Mouse (Mus musculus): ENCODE data around the gene Rab40c.

Rab40c gene

DNA sequence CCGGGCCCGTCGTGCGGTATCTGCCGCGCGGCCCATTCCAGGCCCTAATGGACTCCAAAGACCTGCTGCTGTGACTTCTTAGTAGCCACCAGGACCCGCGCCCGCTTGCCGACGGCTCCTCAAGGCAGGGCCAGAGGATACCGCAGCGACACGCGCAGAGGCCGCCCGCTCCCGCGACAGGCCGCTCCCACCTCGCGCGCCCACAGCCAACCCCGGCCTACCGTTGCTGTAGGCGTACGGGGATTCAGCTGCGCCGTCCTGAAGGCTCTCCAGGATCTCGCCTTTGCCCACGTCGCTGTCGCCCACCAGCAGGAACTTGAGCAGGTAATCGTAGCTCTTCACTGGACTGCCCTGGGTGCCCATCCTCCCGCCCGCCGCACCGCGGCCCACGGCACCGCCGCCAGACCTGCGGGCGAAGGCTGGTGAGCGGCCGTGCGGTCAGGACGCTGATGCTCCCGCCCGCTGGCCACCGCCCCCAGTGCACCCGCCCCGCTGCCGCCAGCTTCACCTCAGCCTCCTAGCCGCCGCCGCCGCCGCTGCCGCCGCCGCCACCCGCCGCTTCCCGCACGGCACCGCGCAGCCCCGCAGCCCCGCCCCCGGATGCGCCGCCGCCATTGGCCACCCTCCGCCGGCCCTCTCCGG lies at the start of gene Rab40c:
TSS of gene Rab40c (minus strand) at position 584 of the 642 bp plus-strand sequence.
- POLR2A ChIA-PET: interaction anchor here in 3 of 4 experiments (0.5 to 2.0 kb wide), 16 partner anchors 9 to 120 kb away, joined by 3 to 16 read pairs (median 3); partner anchors contain the start of genes Stub1 (in 2 of the 3) and Mcrip2 (in 1 of the 3)
- CTCF ChIA-PET: interaction anchor here in 3 of 4 experiments (0.6 to 1.2 kb wide), 3 partner anchors 57 to 751 kb away, joined by 3 to 5 read pairs (median 3); partner anchors contain the start of gene Decr2 (in 1 of the 3)

DNA sequence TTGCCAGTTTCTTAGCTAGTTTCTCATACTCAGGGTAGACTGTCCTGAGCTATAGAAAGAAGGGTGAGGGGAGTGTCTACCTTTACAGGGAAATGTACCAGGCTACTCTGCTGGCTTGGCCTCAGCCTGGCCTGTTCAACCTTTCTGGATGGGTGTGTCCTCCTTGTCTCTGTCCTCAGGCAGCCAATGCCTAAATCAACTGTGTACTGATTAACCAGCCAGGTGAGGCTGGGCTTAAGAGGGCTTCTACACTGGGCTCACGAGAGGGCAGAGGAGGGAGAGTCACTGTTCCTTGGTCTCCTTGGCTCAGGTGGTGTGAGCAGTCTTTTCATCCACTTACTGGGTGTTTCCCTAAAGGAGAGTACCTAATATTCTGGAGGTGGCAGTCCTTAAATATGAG lies 48.6 kb upstream of the Rab40c start:
- CTCF ChIA-PET: interaction anchor here in 1 of 4 experiments (0.5 kb wide), 1 partner anchor 73 kb away, joined by 4 read pairs; no protein-coding TSS in a partner anchor
- POLR2A ChIA-PET: interaction anchor here in 1 of 4 experiments (0.8 to 1.9 kb wide), 2 partner anchors 13 to 17 kb away, joined by 4 to 7 read pairs; no protein-coding TSS in a partner anchor

DNA sequence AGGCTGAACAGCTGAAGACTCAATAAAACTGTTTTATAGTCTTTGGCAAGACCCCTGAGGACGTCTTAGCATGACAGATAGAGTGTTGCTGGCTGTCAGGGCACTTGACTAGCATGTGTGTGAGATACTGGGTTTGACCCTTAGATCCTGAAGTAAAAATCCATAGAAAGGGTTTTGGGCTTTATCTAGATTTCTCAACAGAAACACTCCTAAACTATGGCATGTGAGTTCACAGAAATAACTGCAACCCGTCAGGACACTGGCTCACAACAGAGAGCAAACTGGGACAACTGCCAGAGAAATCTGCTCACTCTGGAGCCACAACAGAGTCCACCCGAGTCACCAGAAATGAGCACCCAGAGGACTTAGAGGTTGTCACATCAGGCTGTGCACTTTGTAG lies 48.1 kb upstream of the Rab40c start:
- ChIA-PET POLR2A (interaction anchor here in 1 of 4 experiments (0.8 to 1.9 kb wide), 2 partner anchors 17 to 107 kb away, joined by 3 to 7 read pairs; partner anchors contain the start of gene Wdr90), CTCF (interaction anchor here in 1 of 4 experiments (0.5 kb wide), 1 partner anchor 74 kb away, joined by 4 read pairs; no protein-coding TSS in a partner anchor)

DNA sequence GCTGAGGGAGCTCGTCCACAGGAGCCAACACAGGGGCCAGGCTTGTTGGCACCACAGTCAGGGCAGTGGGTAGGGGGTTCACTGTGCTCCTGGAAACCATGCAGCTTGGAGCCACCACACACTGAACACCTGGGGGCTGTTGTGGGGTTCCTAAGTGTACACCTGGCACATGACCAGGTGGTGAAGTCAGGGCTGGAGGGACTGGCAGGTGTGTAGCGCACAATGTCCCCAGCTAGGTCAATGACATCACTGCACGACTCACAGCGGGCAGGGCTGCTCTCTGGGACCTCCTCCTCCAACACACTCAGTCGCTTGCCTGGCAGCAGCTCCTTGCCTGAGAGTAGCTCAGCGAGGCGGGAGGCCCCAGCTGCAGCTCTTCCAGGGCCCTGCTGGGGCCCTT lies 44.7 kb upstream of the Rab40c start:
- CTCF ChIA-PET: interaction anchor here in 3 of 4 experiments (0.6 to 1.4 kb wide), 4 partner anchors 45 to 1267 kb away, joined by 3 to 4 read pairs (median 3); no protein-coding TSS in a partner anchor
- POLR2A ChIA-PET: interaction anchor here in 2 of 4 experiments (0.9 to 2.9 kb wide), 9 partner anchors 8 to 237 kb away, joined by 3 to 11 read pairs (median 3); partner anchors contain the start of genes Capn15 (in 1 of the 2), Chtf18 (in 1 of the 2) and Rpusd1 (in 1 of the 2)

DNA sequence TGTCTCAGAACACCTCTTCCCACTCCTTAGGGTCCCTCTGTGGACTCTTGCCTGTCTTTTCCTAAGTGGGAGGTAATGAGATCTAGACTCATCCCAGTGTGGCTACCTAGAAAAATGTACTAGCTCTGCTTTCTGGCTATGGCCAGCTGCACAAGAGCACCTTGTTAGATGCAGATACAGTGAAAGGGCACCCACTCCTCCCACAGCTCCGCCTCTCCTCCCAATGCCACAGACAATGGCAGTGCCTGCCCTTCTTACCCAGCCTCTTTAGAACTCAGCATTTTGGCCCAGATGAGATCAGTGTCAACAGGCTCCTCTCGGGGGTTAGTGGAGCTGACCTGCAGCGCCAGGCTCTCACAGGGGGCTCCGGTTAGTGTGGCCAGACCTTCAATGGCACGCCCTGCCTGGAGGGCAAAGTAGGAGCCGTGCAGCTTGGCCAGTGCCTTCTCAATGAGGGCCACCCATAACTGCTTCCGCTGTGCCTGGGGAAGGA lies 42.9 kb upstream of the Rab40c start:
- ChIA-PET POLR2A (interaction anchor here in 2 of 4 experiments (0.7 to 2.9 kb wide), 5 partner anchors 10 to 29 kb away, joined by 3 to 11 read pairs (median 3); partner anchors contain the start of gene Capn15 (in 2 of the 2)), CTCF (interaction anchor here in 2 of 4 experiments (0.9 to 1.6 kb wide), 3 partner anchors 14 to 88 kb away, joined by 3 to 4 read pairs (median 3); no protein-coding TSS in a partner anchor)

DNA sequence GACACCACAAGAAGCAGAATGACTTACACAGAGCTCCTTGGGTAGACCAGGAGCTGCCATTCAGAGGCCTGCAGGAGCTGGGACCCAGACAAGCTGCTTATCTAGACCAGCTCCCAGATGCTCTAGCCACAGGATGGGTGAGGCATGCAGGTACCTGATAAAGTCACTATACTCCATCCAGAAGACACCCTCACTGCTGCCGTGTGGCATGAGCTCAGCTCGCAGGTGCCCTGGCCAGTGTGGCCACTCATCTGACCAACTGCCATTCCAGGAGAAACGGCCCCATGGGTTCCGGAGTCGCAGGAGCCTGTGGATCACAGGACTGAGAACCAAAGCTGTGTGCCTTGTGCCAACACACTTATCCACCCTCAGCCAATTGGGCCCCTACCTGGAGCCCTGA lies 42.0 kb upstream of the Rab40c start:
- ChIA-PET POLR2A (interaction anchor here in 2 of 4 experiments (1.2 to 1.6 kb wide), 4 partner anchors 10 to 29 kb away, joined by 3 to 4 read pairs (median 3); partner anchors contain the start of gene Capn15 (in 1 of the 2)), CTCF (interaction anchor here in 2 of 4 experiments (0.6 to 1.6 kb wide), 3 partner anchors 13 to 67 kb away, joined by 3 to 4 read pairs (median 3); no protein-coding TSS in a partner anchor)

DNA sequence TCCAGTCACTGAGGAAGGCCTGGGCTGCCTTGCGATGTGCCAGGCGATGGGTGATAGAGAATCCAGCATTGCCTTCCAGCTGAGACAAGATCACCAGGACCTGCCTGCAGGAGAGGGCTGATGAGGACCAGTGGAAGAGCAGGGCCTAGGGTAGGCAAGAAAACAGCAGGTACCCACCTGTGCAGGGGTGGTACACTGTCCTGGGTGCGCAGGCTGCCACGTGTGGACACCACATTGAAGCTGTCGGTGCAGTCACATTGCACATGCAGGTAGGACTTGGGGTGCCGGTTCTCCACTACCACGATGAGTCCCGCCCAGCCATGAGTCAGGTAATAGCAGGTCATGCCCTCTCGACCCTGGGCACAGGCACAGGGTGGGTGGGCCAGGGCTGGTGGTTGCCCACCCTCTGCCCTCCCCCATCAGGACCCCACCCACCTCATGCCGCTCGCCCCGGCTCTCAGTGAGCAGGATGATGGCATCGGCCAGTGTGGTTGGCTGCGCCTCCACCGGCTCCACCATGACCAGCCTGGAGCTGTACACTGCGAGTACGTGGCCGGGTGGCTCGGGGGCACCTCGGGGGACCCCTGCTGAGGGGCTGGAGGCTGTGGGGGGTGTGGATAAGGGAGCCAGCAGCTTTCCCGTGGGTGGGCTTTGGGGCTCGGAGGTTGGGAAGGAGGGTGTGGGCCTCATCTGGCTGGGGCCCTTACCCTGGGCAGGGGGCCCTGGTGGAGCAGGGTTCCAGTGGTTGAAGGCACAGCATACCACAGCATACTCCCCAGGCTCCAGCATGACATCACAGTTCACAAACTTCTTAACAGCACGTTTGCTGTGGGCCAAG lies 40.3 kb upstream of the Rab40c start:
- POLR2A ChIA-PET: interaction anchor here in 1 of 4 experiments (0.6 to 1.2 kb wide), 3 partner anchors 9 to 71 kb away, joined by 3 to 4 read pairs (median 3); no protein-coding TSS in a partner anchor
- CTCF ChIA-PET: interaction anchor here in 1 of 4 experiments (0.7 kb wide), 1 partner anchor 50 kb away, joined by 3 read pairs; no protein-coding TSS in a partner anchor

DNA sequence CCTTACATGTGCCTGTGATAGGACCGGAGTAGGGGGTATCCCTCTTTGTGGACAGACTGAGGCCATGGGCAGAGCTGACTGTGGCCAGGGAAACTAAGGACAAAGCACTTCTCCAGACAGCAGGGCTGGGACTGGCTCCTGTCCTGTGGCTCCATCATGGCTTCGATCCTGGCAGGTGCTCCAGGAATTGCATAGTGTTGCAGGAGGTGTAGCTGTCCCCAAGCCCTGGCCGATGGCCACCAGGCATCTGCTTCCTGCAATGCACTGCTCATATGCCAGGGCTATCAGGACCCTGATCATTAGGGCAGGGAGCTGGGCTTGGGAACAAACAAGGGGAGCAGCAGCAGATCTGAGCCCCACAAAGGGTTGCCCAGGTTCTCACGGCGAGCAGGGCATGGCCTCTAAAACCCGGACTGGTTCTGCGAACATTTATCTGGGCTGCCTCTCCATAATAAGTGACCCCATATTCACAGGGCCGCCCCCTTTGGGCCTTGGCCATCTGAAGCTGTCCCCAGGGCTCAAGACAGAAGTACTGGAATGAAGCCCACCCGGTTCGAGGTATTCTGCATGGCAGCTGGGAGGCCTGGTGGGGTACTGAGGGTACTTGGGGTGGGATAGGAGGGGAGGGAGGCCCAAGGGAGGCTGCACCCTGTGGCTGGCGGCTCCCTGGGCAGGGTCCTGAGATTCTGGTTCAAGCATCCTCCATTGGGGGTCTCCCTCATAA lies 39.4 kb upstream of the Rab40c start:
- POLR2A ChIA-PET: interaction anchor here in 2 of 4 experiments (0.6 to 1.6 kb wide), 6 partner anchors 12 to 180 kb away, joined by 3 to 7 read pairs (median 3); partner anchors contain the start of gene Axin1 (in 1 of the 2)

DNA sequence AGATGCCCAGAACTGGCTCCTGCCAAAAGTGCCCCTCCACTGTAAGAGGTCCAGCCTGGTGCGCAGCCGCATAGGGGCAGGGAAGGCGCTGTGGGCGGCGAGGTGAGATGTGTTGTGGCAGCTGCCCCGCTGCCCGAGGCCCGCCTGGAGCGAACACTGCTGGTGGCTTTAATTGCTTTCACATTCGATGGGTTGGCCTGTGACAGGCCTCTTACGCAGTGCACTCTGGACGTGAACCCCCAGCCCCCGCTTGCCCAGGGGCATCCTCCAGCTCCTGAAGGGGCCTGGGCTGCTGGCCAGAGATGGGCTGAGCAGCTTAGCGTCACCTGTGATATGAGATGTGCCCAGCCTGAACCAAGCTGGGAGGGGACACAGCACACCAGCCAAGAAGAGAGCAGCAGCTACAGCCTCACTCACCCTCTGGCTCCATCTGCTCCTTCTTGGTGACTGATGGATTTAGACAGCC lies 38.1 kb upstream of the Rab40c start:
- CTCF ChIA-PET: interaction anchor here in 1 of 4 experiments (1.1 kb wide), 1 partner anchor 64 kb away, joined by 4 read pairs; no protein-coding TSS in a partner anchor
- POLR2A ChIA-PET: interaction anchor here in 2 of 4 experiments (0.8 to 1.6 kb wide), 5 partner anchors 10 to 181 kb away, joined by 3 to 7 read pairs (median 3); partner anchors contain the start of genes Axin1 (in 1 of the 2), Capn15 (in 1 of the 2) and Stub1 (in 1 of the 2)

More for the DNA sequence above, 39.4 kb upstream of the Rab40c start:
- CTCF ChIA-PET: interaction anchor here in 1 of 4 experiments (1.1 kb wide), 1 partner anchor 65 kb away, joined by 4 read pairs; no protein-coding TSS in a partner anchor

DNA sequence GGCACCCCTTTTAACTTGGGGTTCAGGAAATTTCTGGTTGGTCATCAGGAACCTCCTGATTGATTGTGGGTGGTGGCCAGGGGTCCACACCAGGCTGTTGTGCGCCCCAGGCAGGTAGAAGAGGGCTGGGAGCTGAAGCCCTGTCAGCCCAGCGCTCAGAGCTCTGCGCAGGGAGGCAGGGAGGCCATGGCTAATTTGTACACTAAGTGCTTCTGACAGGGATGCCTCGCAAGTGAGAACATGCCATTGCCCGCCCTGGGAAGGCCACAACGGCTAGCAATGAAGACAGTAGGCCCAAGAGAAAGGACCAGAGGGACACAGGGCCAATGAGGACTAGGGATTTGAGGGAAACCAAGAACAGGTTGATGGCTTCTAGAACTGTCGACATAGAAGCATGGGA lies 37.1 kb upstream of the Rab40c start:
- ChIA-PET CTCF (no interaction called here), POLR2A (interaction anchor here in 1 of 4 experiments (1.1 kb wide), 1 partner anchor 124 kb away, joined by 3 read pairs; the partner anchor contains the start of gene Stub1)

DNA sequence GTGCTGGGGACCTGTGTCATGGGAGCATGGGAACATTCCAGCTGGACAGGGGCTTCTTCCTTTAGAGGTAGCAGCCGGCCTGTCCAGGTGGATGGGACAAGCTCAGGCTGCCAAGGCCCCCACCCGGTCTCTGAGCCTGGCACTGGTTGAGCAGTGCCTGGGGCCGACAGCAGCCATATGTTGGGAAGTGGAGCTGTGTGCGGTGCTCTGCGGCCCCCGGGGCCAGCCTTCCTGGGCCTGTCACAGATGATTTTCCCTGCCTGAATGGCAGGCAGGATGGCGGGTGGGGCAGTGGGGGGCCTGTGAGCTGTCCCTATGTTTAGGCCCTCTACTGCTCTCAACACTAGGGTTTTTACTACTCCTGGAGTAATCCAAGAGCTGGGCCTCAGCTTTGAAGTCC lies 36.7 kb upstream of the Rab40c start:
- POLR2A ChIA-PET: no interaction called here

DNA sequence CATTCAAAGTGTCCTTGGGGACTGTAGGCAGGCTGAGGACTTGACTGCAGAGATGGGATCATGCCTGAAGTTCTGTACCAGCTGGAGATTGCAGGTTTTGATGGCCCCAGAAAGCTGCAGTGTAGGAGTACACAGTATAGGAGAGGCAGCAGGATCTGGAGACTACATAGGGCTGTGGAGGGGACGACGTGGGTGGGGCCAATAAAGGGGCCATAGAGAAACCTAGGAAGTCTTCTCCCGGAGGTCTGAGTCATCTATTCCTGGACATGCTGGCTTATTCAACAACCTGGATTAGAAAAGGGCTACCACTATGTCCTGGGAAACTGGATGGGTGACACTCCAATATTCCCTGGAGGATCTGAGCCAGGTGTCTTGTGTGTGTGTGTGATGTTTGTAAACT lies 36.2 kb upstream of the Rab40c start:
- POLR2A ChIA-PET: no interaction called here
- CTCF ChIA-PET: interaction anchor here in 1 of 4 experiments (0.6 kb wide), 2 partner anchors 381 to 940 kb away, joined by 3 to 23 read pairs; no protein-coding TSS in a partner anchor

More for the DNA sequence above, 36.7 kb upstream of the Rab40c start:
- CTCF ChIA-PET: interaction anchor here in 1 of 4 experiments (0.6 kb wide), 1 partner anchor 939 kb away, joined by 3 read pairs; no protein-coding TSS in a partner anchor

DNA sequence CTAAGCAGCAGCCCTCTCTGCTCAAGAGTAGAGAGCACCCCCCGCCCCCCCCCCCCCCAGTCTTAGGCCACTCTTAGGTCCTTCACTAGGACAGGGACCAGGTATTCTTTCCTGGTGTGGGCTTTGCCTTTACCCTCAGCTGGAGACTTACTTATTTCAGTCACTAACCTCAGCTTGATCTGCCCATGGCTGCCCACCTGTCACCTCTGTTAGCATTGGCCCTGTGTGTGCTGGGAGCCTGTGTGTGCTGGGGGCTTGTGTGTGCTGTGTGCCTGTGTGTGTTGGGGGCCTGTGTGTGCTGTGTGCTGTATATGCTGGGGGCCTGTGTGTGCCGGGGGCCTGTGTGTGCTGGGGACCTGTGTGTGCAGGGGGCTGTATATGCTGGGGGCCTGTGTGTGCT lies 35.1 kb upstream of the Rab40c start:
- ChIA-PET CTCF (interaction anchor here in 2 of 4 experiments (0.6 to 1.4 kb wide), 2 partner anchors 57 to 86 kb away, joined by 3 to 5 read pairs; no protein-coding TSS in a partner anchor), POLR2A (interaction anchor here in 2 of 4 experiments (0.6 to 5.9 kb wide), 5 partner anchors 10 to 1060 kb away, joined by 3 to 27 read pairs (median 3); partner anchors contain the start of genes Eme2 (in 1 of the 2), Mrps34 (in 1 of the 2), Nhlrc4 (in 1 of the 2) and Pigq (in 1 of the 2))

DNA sequence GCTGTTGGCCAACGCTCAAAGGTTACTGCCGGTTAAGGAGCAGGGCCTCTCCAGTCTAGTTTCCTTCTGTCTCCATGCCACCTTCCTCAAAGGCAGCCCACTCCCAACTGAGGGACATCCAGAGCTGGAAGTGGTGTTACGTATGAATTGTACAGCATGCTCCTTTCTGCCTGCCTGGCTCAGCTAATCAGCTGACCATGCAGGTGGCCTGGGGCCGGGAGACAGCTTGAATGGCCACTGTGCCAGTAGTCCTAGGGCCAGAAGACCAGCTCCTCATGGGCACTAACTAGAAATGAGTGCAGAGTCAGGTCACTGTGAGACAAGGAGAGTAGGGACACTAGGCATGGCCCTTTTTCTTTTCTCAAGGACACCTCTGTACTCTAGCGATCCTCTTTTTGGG lies 33.6 kb upstream of the Rab40c start:
- ChIA-PET CTCF (no interaction called here), POLR2A (interaction anchor here in 3 of 4 experiments (0.7 to 5.9 kb wide), 4 partner anchors 11 to 160 kb away, joined by 3 to 27 read pairs (median 3); no protein-coding TSS in a partner anchor)

DNA sequence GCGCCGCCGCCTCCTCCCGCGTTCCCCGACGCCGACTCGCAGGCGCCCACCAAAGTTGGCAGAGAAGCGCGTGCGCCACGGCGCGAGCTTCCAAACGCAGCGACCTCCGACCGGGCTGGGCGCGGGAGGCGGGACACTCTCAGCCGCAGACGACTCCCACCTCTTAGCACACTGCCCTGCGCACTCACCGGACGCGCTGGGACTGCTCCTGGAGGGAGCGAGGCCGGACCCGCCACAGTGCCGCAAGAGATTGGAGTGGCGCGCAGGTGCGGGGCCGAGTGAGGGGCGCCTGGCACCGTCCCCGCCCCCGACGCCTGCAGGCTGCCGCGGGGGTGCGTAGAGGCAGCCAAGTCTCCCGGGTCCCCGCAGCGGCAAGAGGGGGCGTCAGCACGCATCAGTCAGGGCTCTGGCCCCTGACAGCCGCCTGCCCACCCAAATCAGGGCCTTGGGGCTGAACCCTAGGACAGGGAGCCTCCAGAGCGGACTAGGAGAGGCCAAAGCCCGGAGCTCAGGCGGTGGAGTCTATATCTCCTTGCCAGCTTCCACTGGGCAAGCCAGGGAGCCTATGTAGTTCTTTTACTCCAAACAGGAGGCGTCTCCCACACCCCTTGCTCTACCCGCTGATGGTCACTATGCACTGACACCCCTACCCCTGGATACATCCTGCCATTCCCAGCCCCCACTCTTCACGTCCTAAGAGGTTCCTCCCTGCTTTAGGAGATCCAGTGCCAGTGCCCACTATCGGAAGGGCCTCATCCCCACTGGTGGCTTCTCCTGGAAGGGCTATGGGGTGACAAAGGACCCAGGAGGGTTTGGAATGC lies 32.5 kb upstream of the Rab40c start, which contains the start of gene A930017K11Rik:
TSS of gene A930017K11Rik (minus strand) at position 763 of the 821 bp plus-strand sequence.
- ChIA-PET POLR2A (interaction anchor here in 3 of 4 experiments (0.6 to 5.9 kb wide), 12 partner anchors 10 to 119 kb away, joined by 3 to 27 read pairs (median 4); partner anchors contain the start of gene Stub1 (in 1 of the 3)), CTCF (interaction anchor here in 3 of 4 experiments (0.6 to 2.1 kb wide), 7 partner anchors 12 to 220 kb away, joined by 3 to 5 read pairs (median 4); no protein-coding TSS in a partner anchor)

Data from embryonic stem cell, embryonic (primary cell).